Mouse (Mus musculus) gonadal fat pad, adult 2 months (tissue): Measurements from ENCODE around the gene Atp2b1. TPM values are rescaled to one million over a fixed set of nuclear protein-coding genes. Genes with fewer than 3 reads are reported as not detected.

Source experiments
- DNase-seq: peaks from one replicate; pipeline ENCODE4 v3.0.0-alpha.2; 2012; ENCODE audit warnings: low read depth
- polyA plus RNA-seq: library from polyadenylated mRNA; depleted of rRNA; stranded (reverse); fragments of >200 nt; gene quantifications from 2 replicates; pipeline ENCODE4 v1.2.3, GENCODE M21; 2012; rRNA removed

Atp2b1 gene
- polyA plus RNA-seq = 25.6 and 26.8 TPM in 2 replicates

DNA sequence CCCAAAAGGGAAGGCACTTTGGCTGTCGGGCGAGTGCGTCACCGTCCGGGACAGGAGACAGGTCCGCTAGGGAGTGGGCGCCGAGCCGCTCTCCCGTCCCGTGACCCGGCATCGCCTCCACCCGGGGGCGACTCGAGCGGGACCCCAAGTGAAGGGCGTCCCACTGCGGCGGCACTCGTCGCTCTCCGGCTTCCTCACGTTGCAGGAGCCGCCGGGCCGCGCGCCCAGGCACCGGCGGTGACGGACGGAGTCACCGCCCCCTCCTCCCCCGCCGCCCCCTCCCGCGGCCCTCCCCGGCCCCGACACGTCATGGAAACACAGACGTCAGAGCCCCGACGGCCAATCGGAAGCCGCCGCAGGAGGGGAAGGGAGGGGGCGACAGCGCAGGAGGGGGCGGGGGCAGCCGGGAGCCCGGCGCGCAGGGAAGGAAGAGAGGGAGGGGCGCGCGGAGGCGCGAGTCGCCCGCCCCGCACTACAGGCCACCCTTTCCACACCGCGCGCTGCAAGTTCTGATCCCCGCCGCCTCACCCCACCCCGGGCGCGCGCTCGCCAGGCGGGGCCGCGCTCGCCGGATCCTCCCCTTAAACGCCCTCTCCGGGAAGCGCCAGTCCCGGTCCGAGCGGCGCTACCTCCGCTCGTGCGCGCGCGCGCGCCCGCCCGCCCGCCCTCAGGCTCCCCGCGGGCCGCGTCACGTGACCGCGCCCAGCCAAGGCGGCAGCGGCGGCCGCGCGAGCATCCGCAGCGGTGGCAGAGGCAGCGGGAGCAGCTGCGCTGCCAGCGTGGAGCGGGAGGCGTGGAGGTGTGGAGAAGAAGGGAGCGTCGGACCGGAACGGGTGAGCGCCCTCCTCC, at the start of gene Atp2b1:
TSS of gene Atp2b1 (plus strand) at position 446 of the 849 bp plus-strand sequence.
- no peak for DNase-seq

DNA sequence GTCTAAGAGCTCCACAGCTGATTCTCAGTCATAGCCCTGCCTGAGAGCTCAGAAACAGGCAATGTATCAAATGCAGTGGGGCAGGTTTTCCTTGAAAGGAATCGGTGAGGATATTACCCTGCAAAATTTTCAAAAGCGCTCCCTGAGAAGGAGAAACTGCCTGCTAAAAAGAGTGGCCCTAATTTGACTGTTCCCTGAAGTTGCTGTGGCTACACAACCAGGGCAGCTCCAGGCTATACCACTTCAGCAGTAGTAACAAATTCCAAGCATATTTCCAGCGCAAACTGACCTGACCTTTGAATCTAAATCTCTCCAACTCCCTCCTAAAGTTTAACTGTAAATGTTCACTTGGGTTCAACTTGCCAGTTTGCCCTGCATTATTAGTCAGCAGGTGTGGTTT, 49.4 kb upstream of the Atp2b1 start:
- no peak for DNase-seq

DNA sequence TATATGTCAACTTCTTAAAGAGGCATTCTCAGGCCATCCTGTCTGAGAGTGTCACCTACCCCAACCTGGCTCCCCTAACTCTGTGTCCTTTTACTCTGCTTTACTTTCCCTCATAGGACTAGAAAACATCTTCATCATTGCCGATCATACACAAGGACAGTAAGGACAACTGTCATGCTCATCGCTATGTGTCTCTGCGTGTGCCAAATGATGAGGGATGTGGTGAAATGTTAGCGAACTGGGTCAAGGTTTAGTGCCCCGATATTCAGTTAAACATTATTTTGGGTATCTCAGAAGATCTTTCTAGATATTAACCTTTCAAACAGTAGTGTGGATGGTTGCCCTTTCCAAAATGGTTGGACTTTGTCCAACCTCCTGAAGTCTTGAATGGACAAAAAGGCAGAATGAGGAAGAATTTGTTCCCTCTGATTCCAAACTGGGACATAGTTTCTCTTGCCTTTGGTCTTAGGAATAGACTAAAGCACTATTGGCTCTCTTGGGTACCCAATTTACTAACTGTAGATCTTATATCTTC, 47.3 kb upstream of the Atp2b1 start:
- no peak for DNase-seq

DNA sequence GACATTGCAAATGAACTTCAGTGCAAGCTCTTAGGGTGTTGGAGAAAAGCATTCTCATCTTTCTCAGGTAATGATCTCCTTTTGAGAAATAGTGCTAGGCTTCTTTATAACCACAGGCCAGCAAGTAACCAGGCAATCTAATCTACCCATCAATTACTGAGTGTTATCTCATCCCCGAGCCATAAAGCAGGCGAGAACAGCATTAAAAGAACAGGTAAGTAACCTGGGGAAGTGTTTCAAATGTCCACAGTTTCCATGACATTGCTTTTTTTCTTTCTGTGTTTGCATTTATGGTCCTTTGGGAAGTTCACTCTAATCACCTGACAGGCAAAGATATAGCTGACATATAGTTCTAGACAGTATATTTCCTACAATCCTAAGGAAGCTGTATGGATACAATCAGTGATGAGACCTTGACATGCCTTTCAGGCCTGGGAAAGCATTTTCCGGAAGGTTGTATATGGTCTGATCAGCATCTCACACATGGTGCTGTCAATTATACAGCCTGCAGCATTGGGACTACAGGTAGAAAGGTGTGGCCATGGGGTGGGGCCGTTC, 45.8 kb upstream of the Atp2b1 start:
- DNase-seq = no peak

DNA sequence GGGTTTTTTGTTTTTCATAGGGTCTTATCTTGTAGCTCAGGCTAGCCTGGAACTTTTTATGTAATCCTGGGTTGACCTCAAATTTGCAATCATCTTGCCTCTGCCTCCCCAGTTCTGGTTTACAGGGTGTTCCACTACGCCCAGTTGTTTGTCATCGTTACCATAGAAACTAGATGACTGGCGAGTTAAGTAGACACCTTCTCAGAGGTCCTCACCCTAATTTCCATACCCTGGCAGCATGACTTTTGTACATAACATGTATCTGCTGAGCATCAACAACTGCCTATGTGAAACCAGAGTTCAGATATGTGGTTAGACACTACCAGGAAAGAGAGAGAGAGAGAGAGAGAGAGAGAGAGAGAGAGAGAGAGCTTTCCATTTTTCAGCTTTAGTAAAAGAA, 36.4 kb upstream of the Atp2b1 start:
- DNase-seq = no peak

DNA sequence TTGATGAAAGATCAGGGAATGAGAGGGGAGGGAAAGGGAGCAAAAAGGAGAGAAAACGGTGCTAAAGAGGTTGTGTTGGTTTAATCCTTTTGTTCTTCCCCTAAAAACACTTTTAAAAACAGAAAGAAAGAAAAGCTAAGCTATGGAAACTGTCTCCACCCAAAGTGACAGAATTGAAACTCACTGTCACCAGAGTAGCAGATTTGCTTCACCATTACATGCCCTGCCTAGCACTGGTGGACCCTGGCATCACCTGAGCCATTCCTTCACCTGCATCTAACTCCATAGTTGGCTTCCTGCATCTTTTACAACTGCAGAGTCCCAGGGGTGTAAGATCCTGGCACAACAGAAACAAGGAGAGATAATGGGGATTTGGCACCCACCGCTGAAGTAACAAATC, 35.6 kb upstream of the Atp2b1 start:
- DNase-seq = no peak

DNA sequence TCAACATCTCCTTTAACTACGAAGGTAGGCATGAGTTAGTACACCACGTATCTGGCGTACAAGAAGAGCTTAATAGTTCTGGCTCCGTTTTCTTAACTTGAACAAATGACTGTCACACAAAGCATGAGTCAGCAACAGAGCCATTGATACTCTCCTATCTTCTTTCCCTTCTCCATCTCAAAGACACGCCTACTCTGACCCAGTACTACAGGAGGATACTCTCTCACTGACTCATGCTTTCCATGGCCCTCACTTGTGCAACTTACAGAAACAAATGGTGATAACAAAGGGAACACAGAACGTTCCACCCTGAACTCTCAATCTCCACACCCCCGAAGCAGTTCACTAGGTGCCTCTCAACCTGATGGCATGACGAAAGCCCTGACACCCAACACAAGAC, 34.1 kb upstream of the Atp2b1 start:
- DNase-seq = peak; percentile 24

DNA sequence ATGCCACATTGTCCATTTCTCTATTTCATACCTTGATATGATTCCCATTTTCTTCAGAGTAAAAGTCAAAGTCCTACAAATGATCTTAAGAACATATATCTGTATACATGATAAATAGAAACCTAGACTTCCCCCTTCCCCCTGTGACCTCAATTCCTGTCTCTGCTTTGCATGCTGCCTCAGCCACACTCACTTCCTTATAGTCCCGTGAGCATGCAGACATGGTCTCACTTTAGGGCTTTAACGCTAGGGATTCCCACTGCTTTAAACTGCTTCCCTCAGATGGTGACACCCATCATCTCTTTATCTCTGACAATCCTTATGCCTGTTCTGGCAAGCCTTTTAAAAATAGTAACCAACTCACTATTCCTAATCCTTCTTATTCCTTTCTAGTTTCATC, 33.5 kb upstream of the Atp2b1 start:
- no peak for DNase-seq

DNA sequence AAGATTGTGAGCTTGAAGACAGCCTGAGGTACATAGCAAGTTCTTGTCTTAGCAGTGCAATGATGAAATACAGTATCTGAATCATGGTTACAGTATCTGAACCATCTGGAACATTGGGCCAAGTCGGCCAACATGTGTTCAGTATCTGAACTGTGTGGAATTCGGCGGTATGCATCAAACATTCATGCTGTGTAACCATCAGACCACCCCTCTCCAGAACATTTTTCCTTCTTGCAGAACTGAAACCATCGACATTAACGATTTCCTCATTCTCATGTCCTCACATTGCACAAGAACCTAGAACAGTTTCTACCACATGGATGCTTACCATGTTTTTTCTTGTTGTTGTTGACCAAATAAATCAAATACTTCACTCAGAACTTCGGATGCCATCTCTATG, 32.7 kb upstream of the Atp2b1 start:
- DNase-seq = peak; percentile 17

DNA sequence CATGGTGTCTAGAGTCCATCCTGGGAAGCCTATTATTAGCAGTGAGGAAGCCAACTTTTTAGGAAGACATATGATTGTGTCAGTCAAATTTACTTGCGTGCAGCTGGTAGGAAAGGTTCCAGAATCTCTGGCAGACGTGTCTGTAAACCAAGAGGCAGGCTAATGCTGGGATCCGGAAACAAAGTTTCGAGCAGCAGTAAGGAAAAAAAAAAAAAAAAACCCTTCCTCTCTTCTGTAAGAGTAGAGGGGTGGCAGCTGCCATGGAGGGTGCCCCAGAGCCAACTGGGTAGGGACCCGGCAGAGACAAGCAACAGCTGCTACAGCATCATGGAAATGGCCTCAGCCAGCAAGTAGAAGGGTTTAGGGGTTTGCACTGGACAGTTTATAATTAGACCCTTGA, 31.6 kb upstream of the Atp2b1 start:
- no peak for DNase-seq

DNA sequence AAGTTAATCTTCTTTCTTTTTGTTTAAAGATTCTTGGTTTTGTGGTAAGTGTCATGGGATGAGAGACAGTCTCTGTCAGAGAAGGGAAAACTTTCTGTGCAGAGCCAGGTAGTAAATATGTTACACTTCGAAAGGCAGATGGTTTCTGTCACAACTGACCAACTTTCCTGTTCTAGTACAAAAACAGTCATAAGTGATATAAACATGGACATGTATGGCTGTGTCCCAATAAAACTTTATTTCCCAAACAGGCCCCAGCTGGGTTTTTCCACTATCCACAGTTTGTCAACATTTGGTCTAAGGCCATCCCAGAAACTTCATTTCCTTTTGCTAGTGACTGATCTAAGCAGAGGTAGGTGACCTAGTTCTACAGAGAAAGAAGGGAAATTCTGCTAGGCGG, 29.8 kb upstream of the Atp2b1 start:
- no peak for DNase-seq

DNA sequence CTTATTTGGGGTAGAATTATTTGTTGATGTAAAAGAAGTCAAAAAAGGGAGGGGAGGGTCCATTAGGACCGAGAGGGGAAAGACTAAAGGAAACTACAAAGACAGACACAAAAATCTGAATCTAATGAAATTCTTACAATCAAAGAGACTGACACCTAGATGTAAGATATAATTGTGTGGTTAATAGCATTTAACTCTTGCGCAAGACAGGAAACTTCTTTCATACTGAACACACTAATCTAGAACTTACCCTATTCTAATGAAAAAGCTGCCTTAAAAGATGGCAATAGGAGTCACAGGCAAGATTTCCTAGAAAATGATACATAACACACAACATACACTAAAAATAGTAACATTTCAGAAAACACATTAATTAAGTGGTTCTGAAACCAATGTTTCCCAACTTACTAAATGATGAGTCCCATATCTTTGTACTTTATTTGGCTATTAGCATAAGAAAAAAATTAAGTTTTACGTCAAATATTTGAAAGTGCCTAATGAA, 27.4 kb upstream of the Atp2b1 start:
- no peak for DNase-seq

DNA sequence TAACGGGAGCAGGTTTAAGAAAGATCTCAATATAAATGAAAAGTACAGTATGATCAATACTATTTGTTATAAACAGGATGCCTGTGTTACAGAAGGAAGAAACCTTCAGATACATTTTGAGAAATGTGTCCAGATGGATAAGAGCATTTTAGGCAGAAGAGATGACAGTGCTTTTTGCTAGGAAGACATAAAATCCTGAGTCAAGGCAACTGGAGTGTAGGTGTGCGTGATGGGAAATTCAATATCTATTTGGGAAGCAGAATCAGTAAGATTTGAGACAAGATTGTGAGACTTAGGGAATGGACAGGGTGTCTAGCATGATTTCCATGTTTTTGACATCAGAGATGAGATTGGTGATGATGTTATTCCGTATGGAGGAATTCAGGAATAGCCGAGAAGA, 22.8 kb upstream of the Atp2b1 start:
- DNase-seq = no peak

DNA sequence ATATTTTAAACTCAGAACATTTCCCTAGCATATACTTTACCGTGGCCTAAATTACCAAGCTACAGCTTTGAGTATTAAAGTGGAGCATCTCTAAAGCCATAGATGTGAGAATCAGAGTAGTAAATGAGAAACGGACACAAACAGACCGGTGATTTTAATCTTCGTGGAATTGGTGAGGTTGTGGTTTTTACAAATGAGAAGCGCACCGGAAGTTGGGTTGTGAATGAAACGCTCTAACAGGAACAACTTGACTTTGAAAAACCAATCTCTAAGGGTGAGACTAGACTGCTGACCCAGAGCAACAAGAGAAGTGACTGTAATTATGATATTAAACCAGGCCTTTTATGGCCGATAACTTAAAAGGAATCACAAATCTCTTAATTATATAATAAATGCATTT, 16.7 kb upstream of the Atp2b1 start:
- DNase-seq = no peak

DNA sequence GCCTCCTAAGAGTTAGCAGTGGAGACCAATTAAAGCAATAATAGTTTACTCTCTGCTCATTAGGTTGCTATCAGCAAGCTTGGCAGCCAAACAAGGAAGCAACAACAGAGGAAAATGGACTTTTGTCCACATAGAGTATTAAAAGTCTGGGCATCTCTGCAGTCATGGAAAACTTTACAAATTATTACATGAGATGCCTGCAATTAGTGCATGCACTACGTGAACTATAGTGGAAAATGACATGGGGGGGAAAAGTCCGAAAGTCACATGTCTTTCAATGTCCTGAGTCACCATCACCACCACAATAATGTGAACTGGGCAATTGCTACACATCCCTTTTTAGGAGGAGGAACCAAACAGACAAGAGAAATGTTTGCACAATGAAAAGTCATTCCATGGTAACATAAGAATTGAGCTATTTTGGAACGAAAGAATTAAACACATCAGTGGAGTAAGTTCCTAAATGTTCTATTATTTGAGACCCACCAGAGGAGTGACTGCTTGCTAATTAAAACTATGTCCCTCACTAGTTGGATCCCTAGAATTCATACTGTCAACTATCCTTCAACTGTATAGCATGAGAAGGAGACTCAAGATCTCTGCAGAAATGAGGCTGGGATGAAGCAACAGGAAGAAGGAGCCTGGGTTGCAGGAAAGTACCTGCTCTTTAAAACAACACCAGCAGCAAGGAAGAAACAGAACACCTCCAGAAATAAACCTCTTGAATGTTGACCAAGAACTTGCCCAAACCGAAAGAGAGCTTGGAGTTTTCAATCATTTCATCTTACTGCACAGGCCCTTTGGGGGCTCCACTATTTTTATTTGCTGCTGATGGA, 16.1 kb upstream of the Atp2b1 start:
- DNase-seq = no peak

DNA sequence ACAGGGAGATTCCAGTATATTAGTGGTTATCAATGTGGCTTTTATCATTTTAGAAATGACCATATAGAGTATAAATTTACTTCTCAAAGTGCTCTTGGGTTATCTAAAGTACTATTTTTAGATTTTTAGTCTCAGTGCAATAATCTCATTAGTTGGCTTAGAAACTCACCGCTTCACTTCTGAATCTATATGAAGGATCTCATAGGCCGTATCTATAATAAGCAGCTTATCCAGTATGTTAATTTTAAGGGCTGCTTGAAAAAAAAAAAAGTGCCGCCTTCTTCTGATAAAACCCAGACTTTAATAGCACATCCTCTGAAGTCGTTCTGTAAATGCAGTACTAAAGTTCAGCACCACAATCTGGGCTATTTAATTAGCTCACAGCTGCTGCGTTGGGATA, 12.7 kb upstream of the Atp2b1 start:
- DNase-seq = no peak

DNA sequence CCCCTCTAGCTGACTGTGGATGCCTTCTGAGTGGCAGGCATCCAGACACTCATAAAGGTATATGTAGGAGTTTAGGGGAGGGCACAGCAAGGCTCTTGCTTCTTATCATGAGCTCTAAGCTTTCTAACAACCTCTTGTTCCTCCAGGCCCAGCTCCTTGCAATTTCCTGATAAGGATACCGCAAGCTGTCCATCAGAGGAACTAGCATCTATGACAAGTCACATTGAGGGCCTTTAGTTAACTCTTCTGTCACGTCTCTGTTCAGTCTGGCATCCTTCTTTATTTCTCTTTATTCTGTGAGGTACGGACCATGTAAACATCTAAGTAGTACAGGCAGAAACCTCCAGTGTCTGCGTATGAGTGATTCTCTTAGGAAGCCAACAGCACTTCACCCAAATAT, 8.2 kb upstream of the Atp2b1 start:
- DNase-seq = no peak

DNA sequence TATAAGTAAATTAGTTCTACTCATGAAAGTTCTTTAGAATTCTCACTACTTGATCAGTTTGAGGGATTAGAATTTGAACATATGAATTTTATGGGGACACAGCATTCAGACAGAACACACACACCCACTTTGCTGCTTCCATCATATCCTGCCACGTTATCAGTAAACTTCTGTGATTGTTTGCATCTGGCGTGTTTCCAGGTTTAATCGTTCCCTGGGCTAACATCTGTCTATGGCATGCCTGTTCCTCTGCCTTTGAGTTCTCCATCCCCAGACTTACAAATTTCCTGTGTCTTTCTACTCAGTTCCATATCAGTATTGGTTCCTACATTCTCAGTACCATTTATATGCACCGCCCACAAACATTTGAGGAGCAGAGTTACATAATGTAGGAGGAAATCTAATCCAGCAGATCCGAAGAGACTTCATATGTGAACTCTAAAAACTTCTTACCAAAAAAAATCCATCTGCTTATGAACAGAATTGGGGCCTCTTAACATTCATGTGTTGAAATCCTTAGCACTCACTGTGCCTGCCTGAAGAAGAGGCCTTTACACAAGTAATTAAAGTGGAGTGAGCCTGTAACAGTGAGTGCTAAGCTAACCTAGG, 7.2 kb upstream of the Atp2b1 start:
- DNase-seq = no peak

DNA sequence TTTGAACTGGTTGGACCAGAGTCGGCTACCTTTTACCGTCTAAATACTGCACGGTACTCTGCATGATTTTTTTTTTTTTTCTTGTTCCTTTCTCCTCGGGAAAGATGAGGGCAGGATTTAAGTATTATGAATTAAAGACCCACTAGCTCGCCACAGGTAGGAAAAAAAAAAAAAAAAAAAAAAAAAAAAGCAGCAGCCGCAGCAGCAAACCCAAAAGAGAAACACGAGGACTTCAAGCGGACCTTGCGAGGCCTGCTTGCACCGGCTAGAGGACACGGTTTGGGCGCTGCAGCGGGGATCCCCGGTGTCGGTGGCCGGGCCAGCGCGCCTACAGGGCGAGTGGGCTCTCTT, 621 bp upstream of the Atp2b1 start:
- DNase-seq = no peak

DNA sequence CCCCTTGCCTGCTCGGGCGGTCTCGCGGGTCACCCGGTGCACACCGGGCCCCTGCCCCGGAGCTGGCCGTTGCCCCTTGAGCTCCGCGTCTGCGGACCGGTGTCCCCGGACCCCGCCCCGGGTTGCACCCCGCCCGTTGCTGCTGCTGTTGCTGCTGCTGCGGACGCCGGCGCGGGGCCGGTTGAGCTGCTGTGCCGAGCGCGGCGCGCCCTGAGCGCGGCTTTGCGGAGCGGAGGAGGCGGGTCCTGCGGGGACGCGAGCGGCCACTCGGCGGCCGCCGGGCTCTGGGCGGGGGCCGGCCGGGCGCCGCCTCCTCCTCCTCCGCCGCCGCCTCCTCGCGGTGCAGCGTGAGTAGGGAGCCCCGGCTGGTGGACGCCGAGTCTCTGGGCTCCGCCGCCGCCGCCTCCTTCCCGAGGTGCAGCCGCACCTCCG, 620 bp downstream of the Atp2b1 start:
- DNase-seq = no peak

DNA sequence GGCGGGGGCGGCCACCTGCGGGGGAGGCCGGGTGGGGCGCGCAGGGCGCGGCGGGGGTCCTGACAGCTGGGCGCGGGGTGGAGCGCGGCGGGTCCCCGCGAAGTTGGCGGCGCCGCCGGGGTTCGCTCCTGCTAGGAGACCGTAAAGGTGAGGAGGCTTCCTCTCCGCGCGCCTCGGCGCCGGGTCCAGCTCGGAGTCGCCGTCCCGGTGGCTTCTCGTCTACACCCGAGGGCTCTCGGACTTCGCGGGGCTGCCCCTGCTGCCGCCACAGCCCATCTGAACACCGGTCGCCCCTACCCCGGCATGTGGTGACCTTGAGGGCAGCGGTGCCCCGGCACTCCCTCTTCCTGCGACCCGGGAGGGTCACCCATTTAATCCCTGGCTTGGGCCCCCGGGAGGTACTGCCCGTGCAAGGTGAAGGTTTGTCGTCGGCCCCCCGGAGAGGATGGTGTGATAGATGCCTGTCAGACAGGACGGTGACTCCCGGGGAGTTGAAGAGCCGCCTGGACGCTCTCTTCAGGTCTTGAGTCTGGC, 1.3 kb downstream of the Atp2b1 start:
- DNase-seq = no peak
